Mouse (Mus musculus): ENCODE measurements at regions not wholly inside any gene's neighbourhood (a gene's known extent, or its start where the extent isn't known, plus 50 kb on each side); places are given as distances from the start of the nearest gene placed in this dataset.

- DNase-seq (ENCODE audit: low spot score): peak; percentile 72
These were observed 117.9 kb downstream of the Usp31 start for GRCm38 (mm10) chr7:121589088-121589605.

GRCm38 (mm10) chr7:121587713-121588112, 119.3 kb downstream of the Usp31 start:
- DNase-seq (ENCODE audit: low spot score): no peak

GRCm38 (mm10) chr7:121585721-121586120, 121.3 kb downstream of the Usp31 start:
- no peak for DNase-seq (ENCODE audit: low spot score)

GRCm38 (mm10) chr7:121579497-121579896, 127.6 kb downstream of the Usp31 start:
- no peak for DNase-seq (ENCODE audit: low spot score)

GRCm38 (mm10) chr7:121572681-121573335, 134.2 kb downstream of the Usp31 start:
- DNase-seq (ENCODE audit: low spot score): peak; percentile 27

GRCm38 (mm10) chr7:121571741-121572140, 135.3 kb downstream of the Usp31 start:
- DNase-seq (ENCODE audit: low spot score): peak; percentile 86

- DNase-seq (ENCODE audit: low spot score): peak; percentile 58
These were observed 135.8 kb downstream of the Usp31 start for GRCm38 (mm10) chr7:121571292-121571691.

GRCm38 (mm10) chr7:121569248-121569647, 137.8 kb downstream of the Usp31 start:
- no peak for DNase-seq (ENCODE audit: low spot score)

- DNase-seq (ENCODE audit: low spot score): no peak
These were observed 139.0 kb downstream of the Usp31 start for GRCm38 (mm10) chr7:121568064-121568463.

GRCm38 (mm10) chr7:121563526-121563925, 143.5 kb downstream of the Usp31 start:
- DNase-seq (ENCODE audit: low spot score): peak; percentile 79

- peak; percentile 56 for DNase-seq (ENCODE audit: low spot score)
These were observed 151.6 kb downstream of the Usp31 start for GRCm38 (mm10) chr7:121555420-121555819.

Measured in retina, embryonic 14.5 days (tissue).